Mouse (Mus musculus) neural tube, embryonic 14.5 days (tissue): ENCODE results near the gene Gm6657. TPM values are rescaled to one million over a fixed set of nuclear protein-coding genes. Genes with fewer than 3 reads are reported as not detected.

Source experiments
- ATAC-seq: fragments of 200-750 bp; cut with Nextera tagmentation; 2 replicates; pipeline ENCODE4 v1.8.0; 2017; ENCODE audit warnings: low read depth, mild to moderate bottlenecking, moderate TSS enrichment, moderate library complexity
- H3K27ac ChIP-seq: fragments of 300-500 bp; sonication (generic); 2 replicates; pipeline ENCODE4 v1.5.1; 2014; ENCODE audit warnings: low read depth, mild to moderate bottlenecking, control low read depth, low read length, moderate library complexity, mixed read lengths
- H3K27me3 ChIP-seq: fragments of 300-500 bp; sonication (generic); 2 replicates; pipeline ENCODE4 v1.6.1; 2014; ENCODE audit warnings: low read length; ENCODE audit not compliant: control insufficient read depth, insufficient read depth
- H3K36me3 ChIP-seq: fragments of 300-500 bp; sonication (generic); 2 replicates; pipeline ENCODE4 v1.6.1; 2014; ENCODE audit warnings: low read length, mixed read lengths; ENCODE audit not compliant: control insufficient read depth, insufficient read depth
- H3K4me1 ChIP-seq: fragments of 300-500 bp; sonication (generic); 2 replicates; pipeline ENCODE4 v1.6.1; 2014; ENCODE audit warnings: low read length; ENCODE audit not compliant: control insufficient read depth, insufficient read depth
- H3K4me2 ChIP-seq: fragments of 300-500 bp; sonication (generic); 2 replicates; pipeline ENCODE4 v1.6.1; 2014; ENCODE audit warnings: mild to moderate bottlenecking, low read depth, low read length, control low read depth
- H3K4me3 ChIP-seq: fragments of 300-500 bp; sonication (generic); 2 replicates; pipeline ENCODE4 v1.5.1; 2014; ENCODE audit warnings: low read depth, low read length, control low read depth, mixed read lengths
- H3K9ac ChIP-seq: fragments of 300-500 bp; sonication (generic); replicated peaks from 2 replicates; pipeline ENCODE4 v1.6.1; 2014; ENCODE audit warnings: low read depth, mild to moderate bottlenecking, control low read depth, low read length, mixed read lengths
- H3K9me3 ChIP-seq: fragments of 300-500 bp; sonication (generic); 2 replicates; pipeline ENCODE4 v1.6.1; 2016; ENCODE audit warnings: low read length; ENCODE audit not compliant: control insufficient read depth
- WGBS: fragments of 180-500 bp; shearing (Covaris S2); extraction: QIAGEN DNeasy Blood & Tissue Kit; methylation state at CpG from one replicate; pipeline ENCODE4 v1.1.7; 2014; 5-methylcytosine and 5-hydroxymethylcytosine counted together
- polyA plus RNA-seq: library from polyadenylated mRNA; unstranded; fragments of >200 nt; fragmentation: Nextera tagmentation; extraction: Ambion mirVana; gene quantifications from 2 replicates; pipeline ENCODE4 v1.2.1, GENCODE M21; 2014

Gm6657 gene
- polyA plus RNA-seq, 1 experiment from 2014 or later: not detected

GRCm38 (mm10) chr12:78232560-78232959 is 38.5 kb downstream of the Gm6657 start:
- no peaks in the 10 kb centered on the region for H3K27me3 ChIP-seq
- H3K9me3 ChIP-seq: no peaks in the 10 kb centered on the region
- H3K36me3 ChIP-seq: no peaks in the 10 kb centered on the region
- no peak overlapping the region for H3K4me2 ChIP-seq
- H3K9ac ChIP-seq: no peak overlapping the region
- no peak overlapping the region for H3K4me3 ChIP-seq
- H3K4me1 ChIP-seq: peaks cover 7% of the 10 kb centered on the region; the same call in 1 of the 2 replicates
- no peak for ATAC-seq
- H3K27ac ChIP-seq: no peak overlapping the region

- Histone ChIP-seq H3K9me3 (no peaks in the 10 kb centered on the region), H3K9ac (no peak overlapping the region), H3K27ac (no peak overlapping the region), H3K4me2 (no peak overlapping the region), H3K36me3 (no peaks in the 10 kb centered on the region), H3K27me3 (no peaks in the 10 kb centered on the region), H3K4me3 (no peak overlapping the region), H3K4me1 (no peaks in the 10 kb centered on the region)
- WGBS: 86% methylated on average over 1 of the region's 1 CpGs
- no peak for ATAC-seq
These were observed 54.3 kb downstream of the Gm6657 start for GRCm38 (mm10) chr12:78248366-78248765.

- Histone ChIP-seq H3K27me3 (no peaks in the 10 kb centered on the region), H3K27ac (no peak overlapping the region), H3K9me3 (no peaks in the 10 kb centered on the region), H3K36me3 (no peaks in the 10 kb centered on the region), H3K4me3 (no peak overlapping the region), H3K9ac (no peak overlapping the region), H3K4me1 (no peaks in the 10 kb centered on the region), H3K4me2 (no peak overlapping the region)
- no peak for ATAC-seq
These were observed 55.1 kb downstream of the Gm6657 start for GRCm38 (mm10) chr12:78249151-78249550.

Other genes with a start within 250 kb of the Gm6657 start
- 67.4 and 86.2 TPM in 2 replicates for gene Gphn, start 32.1 kb downstream of the Gm6657 start, polyA plus RNA-seq